Mouse (Mus musculus): Measurements from ENCODE around the gene Fam129a.
"Not testable (repeated sequence)": the region's sequence is repeated elsewhere in the genome, so short reads cannot be mapped to it uniquely, and the experiment has no call there.

Gene Fam129a

GRCm38 (mm10) chr1:151675684-151676083 is 104.7 kb downstream of the Fam129a start:
- POLR2A ChIA-PET = interaction anchor here in 2 of 4 experiments (0.5 to 1.1 kb wide), 2 partner anchors 31 to 175 kb away, joined by 5 to 6 read pairs; partner anchors contain the start of gene Rnf2 (in 1 of the 2)
- CTCF ChIA-PET = interaction anchor here in 1 of 4 experiments (1.6 kb wide), 1 partner anchor 112 kb away, joined by 3 read pairs; no protein-coding TSS in a partner anchor

- ChIA-PET POLR2A (interaction anchor here in 2 of 4 experiments (0.6 to 1.6 kb wide), 5 partner anchors 8 to 24 kb away, joined by 3 to 8 read pairs (median 5); no protein-coding TSS in a partner anchor), CTCF (interaction anchor here in 1 of 4 experiments (1.6 kb wide), 1 partner anchor 113 kb away, joined by 3 read pairs; no protein-coding TSS in a partner anchor)
These were observed 106.3 kb downstream of the Fam129a start for GRCm38 (mm10) chr1:151677185-151677809.

- CTCF ChIA-PET = no interaction called here
These were observed 107.0 kb downstream of the Fam129a start for GRCm38 (mm10) chr1:151677975-151678374.

GRCm38 (mm10) chr1:151679153-151679552 is 108.2 kb downstream of the Fam129a start:
- ChIA-PET CTCF (no interaction called here), POLR2A (interaction anchor here in 1 of 4 experiments (0.7 kb wide), 1 partner anchor 8 kb away, joined by 4 read pairs; no protein-coding TSS in a partner anchor)

More at GRCm38 (mm10) chr1:151677975-151678374, 107.0 kb downstream of the Fam129a start:
- POLR2A ChIA-PET = interaction anchor here in 1 of 4 experiments (1.5 kb wide), 1 partner anchor 25 kb away, joined by 3 read pairs; no protein-coding TSS in a partner anchor

GRCm38 (mm10) chr1:151679883-151680613 is 109.1 kb downstream of the Fam129a start:
- CTCF ChIA-PET = no interaction called here
- POLR2A ChIA-PET = no interaction called here

- ChIA-PET POLR2A (no interaction called here), CTCF (no interaction called here)
These were observed 110.0 kb downstream of the Fam129a start for GRCm38 (mm10) chr1:151680971-151681370.

- POLR2A ChIA-PET = no interaction called here
- CTCF ChIA-PET = no interaction called here
These were observed 111.9 kb downstream of the Fam129a start for GRCm38 (mm10) chr1:151682896-151683295.

GRCm38 (mm10) chr1:151684451-151684892 is 113.5 kb downstream of the Fam129a start:
- POLR2A ChIA-PET = interaction anchor here in 2 of 4 experiments (0.7 to 2.4 kb wide), 3 partner anchors 11 to 183 kb away, joined by 3 to 13 read pairs (median 4); partner anchors contain the start of gene Rnf2 (in 1 of the 2)
- CTCF ChIA-PET = interaction anchor here in 1 of 4 experiments (0.7 kb wide), 1 partner anchor 12 kb away, joined by 3 read pairs; no protein-coding TSS in a partner anchor

- POLR2A ChIA-PET = interaction anchor here in 3 of 4 experiments (0.6 to 2.4 kb wide), 10 partner anchors 8 to 184 kb away, joined by 3 to 13 read pairs (median 4); partner anchors contain the start of gene Rnf2 (in 1 of the 3)
- CTCF ChIA-PET = interaction anchor here in 2 of 4 experiments (0.6 to 0.7 kb wide), 2 partner anchors 13 to 124 kb away, joined by 3 read pairs; no protein-coding TSS in a partner anchor
These were observed 114.0 kb downstream of the Fam129a start for GRCm38 (mm10) chr1:151684978-151685377.

GRCm38 (mm10) chr1:151685666-151686309 is 114.8 kb downstream of the Fam129a start:
- ChIA-PET CTCF (interaction anchor here (0.6 to 1.2 kb wide), 10 partner anchors 16 to 140 kb away, joined by 3 to 7 read pairs (median 3); no protein-coding TSS in a partner anchor), POLR2A (interaction anchor here in 3 of 4 experiments (0.6 to 2.4 kb wide), 18 partner anchors 8 to 214 kb away, joined by 3 to 13 read pairs (median 4); partner anchors contain the start of genes Edem3 (in 1 of the 3) and Rnf2 (in 1 of the 3))

- ChIA-PET CTCF (interaction anchor here in 2 of 4 experiments (0.7 to 1.2 kb wide), 3 partner anchors 20 to 123 kb away, joined by 3 to 7 read pairs (median 3); no protein-coding TSS in a partner anchor), POLR2A (interaction anchor here in 3 of 4 experiments (0.6 to 2.4 kb wide), 16 partner anchors 8 to 215 kb away, joined by 3 to 13 read pairs (median 4); partner anchors contain the start of genes Edem3 (in 2 of the 3) and Rnf2 (in 2 of the 3))
These were observed 115.7 kb downstream of the Fam129a start for GRCm38 (mm10) chr1:151686696-151687095.

- ChIA-PET POLR2A (no interaction called here), CTCF (interaction anchor here in 2 of 4 experiments (0.9 to 1.5 kb wide), 2 partner anchors 17 to 192 kb away, joined by 3 to 4 read pairs; no protein-coding TSS in a partner anchor)
These were observed 118.0 kb downstream of the Fam129a start for GRCm38 (mm10) chr1:151689032-151689431.

GRCm38 (mm10) chr1:151689561-151689960 is 118.6 kb downstream of the Fam129a start:
- CTCF ChIA-PET = interaction anchor here in 2 of 4 experiments (0.9 to 1.5 kb wide), 2 partner anchors 17 to 192 kb away, joined by 3 to 4 read pairs; no protein-coding TSS in a partner anchor
- POLR2A ChIA-PET = no interaction called here

- ChIA-PET POLR2A (interaction anchor here in 1 of 4 experiments (1.6 kb wide), 1 partner anchor 14 kb away, joined by 5 read pairs; no protein-coding TSS in a partner anchor), CTCF (no interaction called here)
These were observed 119.1 kb downstream of the Fam129a start for GRCm38 (mm10) chr1:151690061-151690460.

- ChIA-PET CTCF (no interaction called here), POLR2A (interaction anchor here in 1 of 4 experiments (0.6 to 1.6 kb wide), 3 partner anchors 14 to 199 kb away, joined by 3 to 5 read pairs (median 5); partner anchors contain the start of gene Rnf2)
These were observed 119.7 kb downstream of the Fam129a start for GRCm38 (mm10) chr1:151690583-151691193.

GRCm38 (mm10) chr1:151692867-151693266 is 121.9 kb downstream of the Fam129a start:
- POLR2A ChIA-PET = interaction anchor here in 2 of 4 experiments (0.6 to 1.3 kb wide), 3 partner anchors 10 to 192 kb away, joined by 3 to 4 read pairs (median 3); partner anchors contain the start of gene Rnf2 (in 1 of the 2)
- CTCF ChIA-PET = not testable (repeated sequence)

- ChIA-PET POLR2A (interaction anchor here in 1 of 4 experiments (1.0 kb wide), 1 partner anchor 126 kb away, joined by 3 read pairs; the partner anchor contains the start of gene Fam129a), CTCF (interaction anchor here in 1 of 4 experiments (0.5 kb wide), 1 partner anchor 323 kb away, joined by 3 read pairs; no protein-coding TSS in a partner anchor)
These were observed 125.8 kb downstream of the Fam129a start for GRCm38 (mm10) chr1:151696751-151697150.
